Mouse (Mus musculus) C2C12 (cell line): ENCODE measurements around the gene Ints6.

Experiments used
- CTCF ChIP-seq: IDR thresholded peaks from one replicate; pipeline ENCODE4 v1.5.1; 2011; ENCODE audit not compliant: control insufficient read depth, insufficient read depth, insufficient read length
- MYOD1 ChIP-seq: IDR thresholded peaks from one replicate; pipeline ENCODE4 v1.6.1; 2011; ENCODE audit warnings: low read depth; ENCODE audit not compliant: control insufficient read depth, insufficient read length

- TF ChIP-seq CTCF (no peak), MYOD1 (no peak)
These were observed 120.6 kb downstream of the Ints6 start for GRCm38 (mm10) chr14:62640396-62640795.
